Mouse (Mus musculus) C2C12 (cell line): ENCODE measurements at regions not wholly inside any gene's neighbourhood (a gene's known extent, or its start where the extent isn't known, plus 50 kb on each side); places are given as distances from the start of the nearest gene placed in this dataset.

Source experiments
- CTCF ChIP-seq: IDR thresholded peaks from one replicate; pipeline ENCODE4 v1.5.1; 2011; ENCODE audit not compliant: control insufficient read depth, insufficient read depth, insufficient read length
- FOSL1 ChIP-seq: IDR thresholded peaks from one replicate; pipeline ENCODE4 v1.8.0; 2011; ENCODE audit warnings: mild to moderate bottlenecking, low read length; ENCODE audit not compliant: poor library complexity, insufficient read depth, severe bottlenecking

DNA sequence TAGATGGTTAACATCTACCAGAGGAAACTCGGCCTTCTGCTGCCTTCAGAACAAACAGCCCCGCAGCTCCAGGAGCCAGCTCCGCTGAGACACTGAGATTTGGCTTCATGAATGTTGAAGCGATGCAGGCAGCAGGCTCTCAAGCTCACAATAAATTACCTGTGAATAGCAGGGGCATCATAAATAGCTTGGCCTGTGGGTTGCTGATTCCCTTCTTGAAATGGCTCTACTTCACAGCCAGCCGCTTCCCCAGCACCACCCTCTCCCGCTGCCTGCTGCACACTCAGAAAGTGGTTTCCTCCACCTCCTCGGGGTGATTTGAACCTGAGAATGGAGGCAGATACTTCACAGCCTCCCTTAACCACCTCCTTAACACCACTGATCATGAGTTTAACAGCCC lies 104.2 kb upstream of the Topaz1 start:
- no peak for TF ChIP-seq CTCF
- TF ChIP-seq FOSL1 = no peak
